Mouse (Mus musculus) ES-E14 (cell line): ENCODE measurements around the gene Dld. TPM values are rescaled to one million over a fixed set of nuclear protein-coding genes. Genes with fewer than 3 reads are reported as not detected.

Source experiments
- DNase-seq: peaks from one replicate; pipeline ENCODE4 v3.0.0-alpha.2; 2013; ENCODE audit warnings: low read depth, low spot score
- H3K27ac ChIP-seq: 2 replicates; pipeline ENCODE4 v1.5.1; 2012; ENCODE audit warnings: low read depth, mild to moderate bottlenecking, low read length, moderate library complexity, mixed read lengths; ENCODE audit not compliant: poor library complexity, insufficient read depth, severe bottlenecking
- H3K36me3 ChIP-seq: 2 replicates; pipeline ENCODE4 v1.6.1; 2012; ENCODE audit warnings: mild to moderate bottlenecking, low read length, moderate library complexity, mixed read lengths; ENCODE audit not compliant: control insufficient read depth, poor library complexity, insufficient read depth, severe bottlenecking
- H3K4me1 ChIP-seq, 2 experiments: fragments of 150-350 bp in 1 of 2; sonication (generic) in 1 of 2; 2 replicates each; pipeline ENCODE4 v1.6.1; 2012; ENCODE audit warnings: low read length in 2 of 2, mild to moderate bottlenecking in 1 of 2, mixed read lengths in 1 of 2; ENCODE audit not compliant: control insufficient read depth in 2 of 2, insufficient read depth in 2 of 2, poor library complexity in 1 of 2
- H3K4me3 ChIP-seq, 2 experiments: fragments of 150-350 bp in 1 of 2; sonication (generic) in 1 of 2; 2 replicates each; pipeline ENCODE4 v1.5.1; 2012; ENCODE audit warnings: low read length in 2 of 2, low read depth in 1 of 2, mild to moderate bottlenecking in 1 of 2, mixed read lengths in 1 of 2; ENCODE audit not compliant: insufficient read depth in 1 of 2, poor library complexity in 1 of 2, severe bottlenecking in 1 of 2
- H3K9ac ChIP-seq: 2 replicates; pipeline ENCODE4 v1.6.1; 2012; ENCODE audit warnings: low read depth, mild to moderate bottlenecking, low read length, mixed read lengths; ENCODE audit not compliant: poor library complexity, insufficient read depth, severe bottlenecking
- H3K9me3 ChIP-seq: fragments of 150-350 bp; sonication (generic); 2 replicates; pipeline ENCODE4 v1.6.1; 2012; ENCODE audit warnings: low read depth, mild to moderate bottlenecking, low read length; ENCODE audit not compliant: control insufficient read depth, insufficient read depth
- CHD2 ChIP-seq: IDR thresholded peaks from 2 replicates; pipeline ENCODE4 v1.6.1; 2014; ENCODE audit warnings: mild to moderate bottlenecking, low read depth, low read length, inconsistent platforms
- HCFC1 ChIP-seq: IDR thresholded peaks from 2 replicates; pipeline ENCODE4 v1.6.1; 2012; ENCODE audit warnings: low read length, inconsistent platforms, borderline replicate concordance; ENCODE audit not compliant: insufficient read depth
- MAFK ChIP-seq: IDR thresholded peaks from 2 replicates; pipeline ENCODE4 v1.6.1; 2014; ENCODE audit warnings: mild to moderate bottlenecking, low read depth, low read length, inconsistent platforms; ENCODE audit not compliant: insufficient read depth
- ZC3H11A ChIP-seq: IDR thresholded peaks from 2 replicates; pipeline ENCODE4 v1.6.1; 2012; ENCODE audit warnings: low read depth, mild to moderate bottlenecking, inconsistent platforms, low read length, borderline replicate concordance
- ZNF384 ChIP-seq: IDR thresholded peaks from 2 replicates; pipeline ENCODE4 v1.6.1; 2012; ENCODE audit warnings: low read depth, low read length, inconsistent platforms
- in situ Hi-C, 2 experiments: fragments of 600-800 bp; cut with MboI; formaldehyde crosslinking; loops; one replicate each; pipeline ENCODE4 v1.15.1; 2025; ENCODE audit warnings: low sequenced_read_pairs in 2 of 2, inconsistent platforms in 1 of 2; ENCODE audit not compliant: unreplicated experiment in 2 of 2
- total RNA-seq: library from RNA; depleted of rRNA; stranded (reverse); fragments of 300-350 nt; gene quantifications from 2 replicates; pipeline ENCODE4 v1.2.3, GENCODE M21; 2012; rRNA removed

Dld gene
- total RNA-seq, 1 experiment = 62.8 TPM

DNA sequence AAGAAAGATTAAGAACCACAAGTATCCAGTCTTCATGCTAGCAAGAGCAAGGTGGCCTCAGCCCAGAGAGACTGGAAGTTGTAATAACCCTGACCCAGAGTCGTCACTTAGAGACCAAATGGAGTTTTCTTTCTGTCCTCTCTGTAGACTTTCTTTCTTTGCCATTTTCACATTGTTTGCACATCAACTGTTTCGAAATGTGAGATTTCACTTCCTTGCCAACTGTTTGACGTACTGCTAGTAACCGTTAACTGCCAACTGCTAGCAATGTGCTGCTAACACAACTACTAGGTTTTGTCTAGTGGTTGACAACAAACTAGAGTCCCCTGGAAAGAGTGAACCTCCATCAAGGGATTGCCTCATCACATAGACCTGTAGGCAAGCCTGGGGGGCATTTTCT, 68.1 kb downstream of the Dld start:
- DNase-seq = no peak
- Histone ChIP-seq H3K36me3 (peaks cover 26% of the 10 kb centered on the region), H3K9ac (no peak overlapping the region), H3K27ac (no peak overlapping the region), H3K4me3 (no peak overlapping the region), H3K4me1 (no peaks in the 10 kb centered on the region), H3K9me3 (no peaks in the 10 kb centered on the region)
- no peak for TF ChIP-seq ZC3H11A
- in situ Hi-C loops = no loop called here

DNA sequence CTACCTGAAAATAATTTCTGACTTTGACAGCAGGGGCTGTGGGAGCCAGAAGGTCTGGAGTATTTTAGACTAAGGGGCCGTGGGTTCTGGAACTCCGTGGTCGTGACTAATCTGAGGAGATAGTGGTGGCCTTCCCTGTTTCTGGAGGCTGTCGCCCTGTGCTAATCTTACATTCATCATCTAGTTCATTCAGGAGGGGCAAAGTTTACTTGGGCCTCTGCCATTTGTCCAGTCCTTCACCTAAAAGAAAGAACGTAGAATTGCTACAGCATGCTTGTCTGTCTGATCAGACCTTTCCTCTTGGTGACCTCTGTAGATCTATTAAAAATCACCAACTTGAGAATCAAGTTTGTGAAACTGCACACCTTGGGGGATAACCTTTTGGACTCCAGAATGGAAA, 69.0 kb downstream of the Dld start:
- Histone ChIP-seq H3K4me3 (no peak overlapping the region), H3K9me3 (no peaks in the 10 kb centered on the region), H3K4me1 (no peaks in the 10 kb centered on the region), H3K36me3 (peaks cover 20% of the 10 kb centered on the region), H3K27ac (no peak overlapping the region), H3K9ac (no peak overlapping the region)
- TF ChIP-seq ZC3H11A (no peak), HCFC1 (no peak), ZNF384 (no peak), MAFK (no peak), CHD2 (no peak)
- DNase-seq = no peak
- in situ Hi-C loops = no loop called here

Other genes starting within 250 kb of the Dld start
- gene Gm6993, start 110.7 kb downstream of the Dld start, total RNA-seq = not detected in 2 replicates
- gene Lamb1, start 86.2 kb downstream of the Dld start, total RNA-seq = 232 and 305 TPM in 2 replicates
- gene Slc26a3, start 39.4 kb upstream of the Dld start, total RNA-seq = not detected in 2 replicates
- 5.8 and 6.6 TPM in 2 replicates for gene Cbll1, start 148.2 kb upstream of the Dld start, total RNA-seq
- gene Slc26a4, start 208.5 kb upstream of the Dld start, total RNA-seq = 0.11 TPM in 1 of 2 replicates, not detected in the other